Mouse (Mus musculus): ENCODE measurements around the gene Capn10. TPM values are rescaled to one million over a fixed set of nuclear protein-coding genes. Genes with fewer than 3 reads are reported as not detected.

The Capn10 gene
- total and polyA plus RNA-seq, 3 experiments, result 30.7 to 43.3 TPM; not detected in 1

GRCm38 (mm10) chr1:92937797-92938196 is 3.6 kb downstream of the Capn10 start:
- Histone ChIP-seq H3K36me3 (ENCODE audit: control insufficient read depth in 1 of 2, insufficient read depth in 2 of 2, low read length in 2 of 2) (peaks cover 2 to 13% of the 10 kb centered on the region in 2 experiments; a peak in 3 of 4 replicates), H3K9ac (ENCODE audit: control insufficient read depth, low read depth, low read length, poor library complexity, severe bottlenecking) (no peak overlapping the region), H3K27me3 (ENCODE audit: control insufficient read depth in 1 of 2, insufficient read depth in 2 of 2, low read length in 2 of 2) (no peaks in the 10 kb centered on the region), H3K9me3 (replicated peaks; ENCODE audit: insufficient read depth, low read length) (no peaks in the 10 kb centered on the region), H3K4me3 (ENCODE audit: control insufficient read depth in 1 of 2, insufficient read depth in 1 of 2, low read depth in 2 of 2, low read length in 2 of 2) (no peak overlapping the region), H3K27ac (ENCODE audit: control insufficient read depth, low read depth, low read length) (no peak overlapping the region), H3K4me1 (ENCODE audit: control insufficient read depth in 1 of 2, insufficient read depth in 2 of 2, low read length in 2 of 2) (peaks cover 4 to 22% of the 10 kb centered on the region in 2 experiments), H3K79me2 (ENCODE audit: control insufficient read depth, insufficient read depth, low read length, poor library complexity) (peaks cover 12% of the 10 kb centered on the region)
- no peak for TF ChIP-seq CHD2 (IDR thresholded peaks at IDR 0.05; ENCODE audit: low read length)
- TF ChIP-seq KAT2A (conservative IDR thresholded peaks at IDR 0.05; ENCODE audit: low read depth, low read length), result no peak
- TF ChIP-seq EP300 (IDR thresholded peaks at IDR 0.05; ENCODE audit: low read depth in 1 of 2, low read length in 2 of 2), result no peak
- TF ChIP-seq RCOR1 (IDR thresholded peaks at IDR 0.05; ENCODE audit: low read depth, low read length), result peak; percentile 49; the same call in 1 of the 2 replicates
- no peak for DNase-seq (ENCODE audit: low read depth, low spot score)

GRCm38 (mm10) chr1:92939746-92940145 is 5.6 kb downstream of the Capn10 start:
- peaks cover 2 to 11% of the 10 kb centered on the region in 2 experiments; a peak in 3 of 4 replicates for H3K4me1 ChIP-seq (ENCODE audit: control insufficient read depth in 1 of 2, insufficient read depth in 2 of 2, low read length in 2 of 2)
- TF ChIP-seq TAL1 (IDR thresholded peaks at IDR 0.05; ENCODE audit: low read length) (peak; percentile 6; the same call in 1 of the 2 replicates), CHD1 (IDR thresholded peaks at IDR 0.05; ENCODE audit: low read depth, low read length) (no peak), POLR2A (IDR thresholded peaks at IDR 0.05; ENCODE audit: control insufficient read depth in 1 of 2, insufficient read depth in 1 of 2, low read depth in 1 of 2, low read length in 2 of 2, poor library complexity in 1 of 2) (no peak)
- H3K79me2 ChIP-seq (ENCODE audit: control insufficient read depth, insufficient read depth, low read length, poor library complexity), result peaks cover 7% of the 10 kb centered on the region
- no peak overlapping the region for H3K9ac ChIP-seq (ENCODE audit: control insufficient read depth, low read depth, low read length, poor library complexity, severe bottlenecking)
- H3K27ac ChIP-seq (ENCODE audit: control insufficient read depth, low read depth, low read length), result no peak overlapping the region
- no peak overlapping the region for H3K4me3 ChIP-seq (ENCODE audit: control insufficient read depth in 1 of 2, insufficient read depth in 1 of 2, low read depth in 2 of 2, low read length in 2 of 2)
- H3K27me3 ChIP-seq (ENCODE audit: control insufficient read depth in 1 of 2, insufficient read depth in 2 of 2, low read length in 2 of 2), result no peaks in the 10 kb centered on the region
- H3K9me3 ChIP-seq (replicated peaks; ENCODE audit: insufficient read depth, low read length), result no peaks in the 10 kb centered on the region
- peaks cover 2 to 7% of the 10 kb centered on the region in 2 experiments; a peak in 3 of 4 replicates for H3K36me3 ChIP-seq (ENCODE audit: control insufficient read depth in 1 of 2, insufficient read depth in 2 of 2, low read length in 2 of 2)
- DNase-seq (ENCODE audit: low read depth, low spot score), result no peak

- Histone ChIP-seq H3K27me3 (ENCODE audit: control insufficient read depth in 1 of 2, insufficient read depth in 2 of 2, low read length in 2 of 2) (no peaks in the 10 kb centered on the region), H3K4me3 (ENCODE audit: control insufficient read depth in 1 of 2, insufficient read depth in 1 of 2, low read depth in 2 of 2, low read length in 2 of 2) (no peak overlapping the region)
These were observed 9.2 kb downstream of the Capn10 start for GRCm38 (mm10) chr1:92943219-92943989.

More at GRCm38 (mm10) chr1:92943219-92943989, 9.2 kb downstream of the Capn10 start:
- DNase-seq (ENCODE audit: low read depth, low spot score), result no peak
- H3K36me3 ChIP-seq (ENCODE audit: control insufficient read depth in 1 of 2, insufficient read depth in 2 of 2, low read length in 2 of 2), result peaks cover 0 to 2% of the 10 kb centered on the region in 2 experiments; a peak in 1 of 4 replicates
- H3K27ac ChIP-seq (ENCODE audit: control insufficient read depth, low read depth, low read length), result no peak overlapping the region
- H3K79me2 ChIP-seq (ENCODE audit: control insufficient read depth, insufficient read depth, low read length, poor library complexity), result no peaks in the 10 kb centered on the region
- H3K9me3 ChIP-seq (replicated peaks; ENCODE audit: insufficient read depth, low read length), result no peaks in the 10 kb centered on the region
- no peak overlapping the region for H3K9ac ChIP-seq (ENCODE audit: control insufficient read depth, low read depth, low read length, poor library complexity, severe bottlenecking)
- H3K4me1 ChIP-seq (ENCODE audit: control insufficient read depth in 1 of 2, insufficient read depth in 2 of 2, low read length in 2 of 2), result no peaks in the 10 kb centered on the region
- no peak for TF ChIP-seq ETS1 (IDR thresholded peaks at IDR 0.05; ENCODE audit: low read depth, low read length)
- no peak for TF ChIP-seq MAX (IDR thresholded peaks at IDR 0.05; ENCODE audit: low read length)
- no peak for TF ChIP-seq SMC3 (IDR thresholded peaks at IDR 0.05; ENCODE audit: low read depth, low read length)
- TF ChIP-seq SIN3A (IDR thresholded peaks at IDR 0.05; ENCODE audit: low read length), result no peak

Data from MEL (cell line).